Comparison of ENCODE assay signal across 8 mouse cellular contexts in the genomic region with DNA sequence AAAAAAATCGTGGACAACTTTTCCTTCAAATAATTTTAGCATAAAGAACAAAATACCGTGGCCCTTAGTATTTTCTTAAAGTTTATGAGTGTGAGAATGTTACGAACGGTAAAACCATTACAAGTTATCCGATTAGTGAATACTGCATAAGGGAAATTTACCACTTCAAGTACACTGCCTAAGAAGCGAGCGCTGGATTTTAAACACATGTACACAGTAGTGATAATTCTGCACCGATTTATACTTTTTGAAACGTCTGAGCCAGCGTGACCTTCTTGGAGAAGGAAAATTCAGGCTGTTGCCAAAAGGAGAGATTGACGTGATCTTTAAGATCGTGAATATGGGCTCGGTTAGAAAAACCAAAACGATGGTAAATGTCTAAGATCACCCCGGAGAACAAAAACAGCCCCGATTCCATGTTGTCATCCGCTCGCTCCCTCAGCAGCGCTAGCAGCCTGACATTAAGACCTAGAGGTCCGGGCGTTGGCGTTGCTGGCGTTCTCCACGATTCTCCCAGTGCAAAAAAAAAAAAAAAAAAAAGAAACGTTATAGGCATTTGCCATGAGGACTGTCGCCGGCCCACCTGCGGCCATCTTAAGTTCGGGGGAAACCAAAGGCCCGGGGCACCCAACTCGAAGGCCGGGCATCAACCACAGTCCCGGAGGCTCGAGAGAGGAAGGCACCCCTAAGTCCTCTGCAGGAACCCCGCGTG. TPM values are rescaled to one million over a fixed set of nuclear protein-coding genes. Genes with fewer than 3 reads are reported as not detected.
A peak's percentile ranks its signal among the peaks of the same experiment; 100 is the strongest.
DNase-seq lines count a peak whose midpoint lies in the region; ATAC-seq and TF ChIP-seq lines count a peak whose summit lies in the region.

No protein-coding gene starts in this region.

- TF ChIP-seq CTCF in MEL (IDR thresholded peaks at IDR 0.05 in 2 of 3, conservative IDR thresholded peaks at IDR 0.05 in 1 of 3; ENCODE audit: control insufficient read depth in 1 of 3, insufficient read depth in 1 of 3, low read depth in 2 of 3, low read length in 3 of 3, poor library complexity in 1 of 3, severe bottlenecking in 1 of 3): no peak

- no peak for TF ChIP-seq EP300 in MEL (IDR thresholded peaks at IDR 0.05; ENCODE audit: low read depth in 1 of 2, low read length in 2 of 2)

- H3K4me1 ChIP-seq in heart, embryonic 15.5 days (replicated peaks): peaks cover 26% of the 10 kb centered on the region
- H3K4me1 ChIP-seq in MEL (ENCODE audit: control insufficient read depth in 1 of 2, insufficient read depth in 2 of 2, low read length in 2 of 2): peaks cover 5 to 13% of the 10 kb centered on the region in 2 experiments
- peaks cover 22% of the 10 kb centered on the region for H3K4me1 ChIP-seq in forebrain, embryonic 13.5 days
- peaks cover 38% of the 10 kb centered on the region for H3K4me1 ChIP-seq in liver, embryonic 13.5 days (replicated peaks)

- WGBS in heart, embryonic 15.5 days: 1% methylated on average over 36 of the region's 36 CpGs
- WGBS in forebrain, embryonic 13.5 days: 2% methylated on average over 36 of the region's 36 CpGs
- 2% methylated on average over 36 of the region's 36 CpGs for WGBS in liver, embryonic 13.5 days (ENCODE audit: insufficient replicate concordance)

- H3K79me2 ChIP-seq in MEL (ENCODE audit: control insufficient read depth, insufficient read depth, low read length, poor library complexity): peaks cover 39% of the 10 kb centered on the region

- peak overlapping the region; percentile 81 for H3K4me3 ChIP-seq in heart, embryonic 15.5 days
- H3K4me3 ChIP-seq in MEL (ENCODE audit: control insufficient read depth in 1 of 2, insufficient read depth in 1 of 2, low read depth in 2 of 2, low read length in 2 of 2): peak overlapping the region; percentile 82 to 87
- peak overlapping the region; percentile 63 for H3K4me3 ChIP-seq in forebrain, embryonic 13.5 days
- H3K4me3 ChIP-seq in liver, embryonic 13.5 days (replicated peaks): peak overlapping the region; percentile 81

- no peak for TF ChIP-seq RAD21 in MEL (IDR thresholded peaks at IDR 0.05; ENCODE audit: low read depth, low read length)

- H3K27ac ChIP-seq in heart, embryonic 15.5 days: peak overlapping the region; percentile 99
- H3K27ac ChIP-seq in MEL (ENCODE audit: control insufficient read depth, low read depth, low read length): peak overlapping the region; percentile 86
- peak overlapping the region; percentile 98 for H3K27ac ChIP-seq in forebrain, embryonic 13.5 days
- peak overlapping the region; percentile 95 for H3K27ac ChIP-seq in liver, embryonic 13.5 days

- DNase-seq in heart, postnatal 14 days: no peak
- no peak for DNase-seq in MEL (ENCODE audit: low read depth, low spot score)
- no peak for DNase-seq in liver, embryonic 13.5 days
- DNase-seq in telencephalon, adult 2 months (ENCODE audit: low read depth, low spot score): peak; percentile 67
- no peak for DNase-seq in frontal cortex, postnatal 14 days (ENCODE audit: low spot score in 2 of 2)
- no peak for DNase-seq in cerebellum, postnatal 25 days

- H3K9me3 ChIP-seq in heart, embryonic 15.5 days (replicated peaks): no peaks in the 10 kb centered on the region
- H3K9me3 ChIP-seq in MEL (replicated peaks; ENCODE audit: insufficient read depth, low read length): no peaks in the 10 kb centered on the region
- no peaks in the 10 kb centered on the region for H3K9me3 ChIP-seq in forebrain, embryonic 13.5 days (replicated peaks)
- H3K9me3 ChIP-seq in liver, embryonic 13.5 days (replicated peaks): no peaks in the 10 kb centered on the region

- peak overlapping the region; percentile 68 for H3K4me2 ChIP-seq in heart, embryonic 15.5 days
- H3K4me2 ChIP-seq in forebrain, embryonic 13.5 days: peak overlapping the region; percentile 63
- peak overlapping the region; percentile 84 for H3K4me2 ChIP-seq in liver, embryonic 13.5 days

- H3K36me3 ChIP-seq in heart, embryonic 15.5 days: no peaks in the 10 kb centered on the region
- H3K36me3 ChIP-seq in MEL (ENCODE audit: control insufficient read depth in 1 of 2, insufficient read depth in 2 of 2, low read length in 2 of 2): peaks cover 7 to 33% of the 10 kb centered on the region in 2 experiments
- H3K36me3 ChIP-seq in forebrain, embryonic 13.5 days (ENCODE audit: poor library complexity, severe bottlenecking): 0 out of 2 replicates have a peak, but pooled peaks cover 2% of the 10 kb centered on the region
- 0 out of 2 replicates have a peak, but pooled peaks cover 4% of the 10 kb centered on the region for H3K36me3 ChIP-seq in liver, embryonic 13.5 days

- intact Hi-C loops in heart, postnatal 14 days (cut with DNase I): loop anchor here (5.0 kb wide), 1 partner anchor 149 kb away; a partner anchor contains a TSS

- no peaks in the 10 kb centered on the region for H3K27me3 ChIP-seq in heart, embryonic 15.5 days
- no peaks in the 10 kb centered on the region for H3K27me3 ChIP-seq in MEL (ENCODE audit: control insufficient read depth in 1 of 2, insufficient read depth in 2 of 2, low read length in 2 of 2)
- no peaks in the 10 kb centered on the region for H3K27me3 ChIP-seq in forebrain, embryonic 13.5 days
- no peaks in the 10 kb centered on the region for H3K27me3 ChIP-seq in liver, embryonic 13.5 days

- TF ChIP-seq POLR2A in MEL (IDR thresholded peaks at IDR 0.05; ENCODE audit: control insufficient read depth in 1 of 2, insufficient read depth in 1 of 2, low read depth in 1 of 2, low read length in 2 of 2, poor library complexity in 1 of 2): no peak

- peak; percentile 57 for ATAC-seq in heart, embryonic 15.5 days (replicated peaks; ENCODE audit: insufficient number of reproducible peaks, insufficient read depth, low FRiP score, low read depth)
- no peak; the same call in 1 of the 2 replicates for ATAC-seq in forebrain, embryonic 13.5 days
- peak; percentile 52 for ATAC-seq in liver, embryonic 13.5 days (ENCODE audit: low read depth)

- H3K9ac ChIP-seq in heart, embryonic 15.5 days: peak overlapping the region; percentile 82
- peak overlapping the region; percentile 88 for H3K9ac ChIP-seq in MEL (ENCODE audit: control insufficient read depth, low read depth, low read length, poor library complexity, severe bottlenecking)
- H3K9ac ChIP-seq in forebrain, embryonic 13.5 days: peak overlapping the region; percentile 85
- peak overlapping the region; percentile 86 for H3K9ac ChIP-seq in liver, embryonic 13.5 days

TF ChIP-seq in MEL, 35 proteins besides CTCF, POLR2A, EP300 and RAD21 (continues in another document):
- TF ChIP-seq ZNF384 (IDR thresholded peaks at IDR 0.05; ENCODE audit: low read depth, low read length): peak; percentile 96
- TF ChIP-seq HCFC1 (IDR thresholded peaks at IDR 0.05; ENCODE audit: low read depth, low read length): no peak
- TF ChIP-seq ZC3H11A (IDR thresholded peaks at IDR 0.05; ENCODE audit: low read depth, low read length): no peak
- no peak for TF ChIP-seq USF2 (IDR thresholded peaks at IDR 0.05; ENCODE audit: borderline replicate concordance in 1 of 2, insufficient read depth in 1 of 2, low read depth in 1 of 2, low read length in 2 of 2)
- no peak for TF ChIP-seq POLR2AphosphoS2 (IDR thresholded peaks at IDR 0.05; ENCODE audit: low read length)
- TF ChIP-seq SMC3 (IDR thresholded peaks at IDR 0.05; ENCODE audit: low read depth, low read length): no peak
- TF ChIP-seq NELFE (IDR thresholded peaks at IDR 0.05; ENCODE audit: low read depth, low read length): no peak
- TF ChIP-seq E2F4 (IDR thresholded peaks at IDR 0.05; ENCODE audit: borderline replicate concordance, low read depth, low read length): no peak
- no peak for TF ChIP-seq TAL1 (IDR thresholded peaks at IDR 0.05; ENCODE audit: low read length)
- no peak for TF ChIP-seq NRF1 (IDR thresholded peaks at IDR 0.05; ENCODE audit: insufficient read depth, low read depth, low read length, poor library complexity, severe bottlenecking)
- no peak for TF ChIP-seq CHD2 (IDR thresholded peaks at IDR 0.05; ENCODE audit: low read length)
- no peak for TF ChIP-seq ETS1 (IDR thresholded peaks at IDR 0.05; ENCODE audit: low read depth, low read length)
- TF ChIP-seq MEF2A (IDR thresholded peaks at IDR 0.05; ENCODE audit: extremely low read depth, insufficient replicate concordance, low read depth, low read length, poor library complexity, severe bottlenecking): no peak
- TF ChIP-seq ELF1 (IDR thresholded peaks at IDR 0.05; ENCODE audit: low read depth, low read length): no peak
- 0 out of 2 replicates have a peak, but pooled peaks have one; percentile 0 for TF ChIP-seq ZMIZ1 (IDR thresholded peaks at IDR 0.05; ENCODE audit: low read depth, low read length)
- TF ChIP-seq JUND (IDR thresholded peaks at IDR 0.05; ENCODE audit: low read depth, low read length): no peak
- no peak for TF ChIP-seq USF1 (IDR thresholded peaks at IDR 0.05; ENCODE audit: low read depth, low read length)
- TF ChIP-seq GABPA (IDR thresholded peaks at IDR 0.05; ENCODE audit: low read depth, low read length): no peak
- TF ChIP-seq TBP (IDR thresholded peaks at IDR 0.05; ENCODE audit: low read depth, low read length): no peak
- no peak for TF ChIP-seq POLR2AphosphoS5 (IDR thresholded peaks at IDR 0.05; ENCODE audit: borderline replicate concordance, low read depth, low read length)
- TF ChIP-seq MYC (IDR thresholded peaks at IDR 0.05; ENCODE audit: low read depth, low read length): peak; percentile 53; the same call in 1 of the 2 replicates
- TF ChIP-seq RCOR1 (IDR thresholded peaks at IDR 0.05; ENCODE audit: low read depth, low read length): no peak
- peak; percentile 76 for TF ChIP-seq SIN3A (IDR thresholded peaks at IDR 0.05; ENCODE audit: low read length)
- no peak for TF ChIP-seq BHLHE40 (IDR thresholded peaks at IDR 0.05; ENCODE audit: borderline replicate concordance, low read depth, low read length)
- TF ChIP-seq UBTF (IDR thresholded peaks at IDR 0.05; ENCODE audit: borderline replicate concordance, insufficient read depth, low read depth, low read length): no peak
- no peak for TF ChIP-seq MAX (IDR thresholded peaks at IDR 0.05; ENCODE audit: low read length)
- TF ChIP-seq KAT2A (conservative IDR thresholded peaks at IDR 0.05; ENCODE audit: low read depth, low read length): no peak
- no peak for TF ChIP-seq ZKSCAN1 (IDR thresholded peaks at IDR 0.05; ENCODE audit: low read depth, low read length)
- peak; percentile 84 for TF ChIP-seq MXI1 (IDR thresholded peaks at IDR 0.05; ENCODE audit: low read depth, low read length)

RNA-seq across cellular contexts. Expression of a gene that starts 0.8 kb away (rescaled TPM):
- polyA plus RNA-seq in heart, embryonic 15.5 days (2015; fragmentation: Nextera tagmentation; extraction: Ambion mirVana): 49.6 and 53.2 TPM in 2 replicates
- 10 to 100 TPM; 29.7 to 31.0 TPM for total RNA-seq in heart, postnatal 14 days (2021)
- total RNA-seq in MEL (2012; rRNA removed): 31.0 and 31.4 TPM in 2 replicates
- 10 to 100 TPM in 1 of 2 experiments, not detected in 1; 68.5 TPM for polyA plus RNA-seq in MEL (2012; ENCODE audit: insufficient read depth in 1 of 2, insufficient read length in 2 of 2, low read depth in 1 of 2, low replicate concordance in 2 of 2, missing spikeins in 1 of 2)
- 98.3 and 105 TPM in 2 replicates for polyA plus RNA-seq in forebrain, embryonic 13.5 days (2015; fragmentation: Nextera tagmentation; extraction: Ambion mirVana)
- polyA plus RNA-seq in liver, embryonic 13.5 days (2015; fragmentation: Nextera tagmentation; extraction: Ambion mirVana): 29.2 and 37.8 TPM in 2 replicates
